Mouse (Mus musculus) common myeloid progenitor, adult 5-6 weeks (primary cell): Measurements from ENCODE around the gene Akap9. TPM values are rescaled to one million over a fixed set of nuclear protein-coding genes. Genes with fewer than 3 reads are reported as not detected.

Source experiments
- ATAC-seq: replicated peaks from 2 replicates; pipeline ENCODE4 v1.8.0; 2016; ENCODE audit warnings: low read depth, mild to moderate bottlenecking, moderate TSS enrichment, inconsistent platforms; ENCODE audit not compliant: poor library complexity, severe bottlenecking
- total RNA-seq: library from RNA; stranded (forward); fragments of 200-1000, 187-1606 nt; gene quantifications from 2 replicates; pipeline ENCODE4 v1.2.3, GENCODE M21; 2017

Gene Akap9
- total RNA-seq, 1 experiment from 2014 or later, result 75.4 TPM

- ATAC-seq, result no peak
Observed at GRCm38 (mm10) chr5:4028486-4029173, 100.8 kb downstream of the Akap9 start.

GRCm38 (mm10) chr5:4031846-4032245 is 104.0 kb downstream of the Akap9 start:
- no peak for ATAC-seq

- ATAC-seq, result no peak
Observed at GRCm38 (mm10) chr5:4036686-4037085, 108.8 kb downstream of the Akap9 start.

DNA sequence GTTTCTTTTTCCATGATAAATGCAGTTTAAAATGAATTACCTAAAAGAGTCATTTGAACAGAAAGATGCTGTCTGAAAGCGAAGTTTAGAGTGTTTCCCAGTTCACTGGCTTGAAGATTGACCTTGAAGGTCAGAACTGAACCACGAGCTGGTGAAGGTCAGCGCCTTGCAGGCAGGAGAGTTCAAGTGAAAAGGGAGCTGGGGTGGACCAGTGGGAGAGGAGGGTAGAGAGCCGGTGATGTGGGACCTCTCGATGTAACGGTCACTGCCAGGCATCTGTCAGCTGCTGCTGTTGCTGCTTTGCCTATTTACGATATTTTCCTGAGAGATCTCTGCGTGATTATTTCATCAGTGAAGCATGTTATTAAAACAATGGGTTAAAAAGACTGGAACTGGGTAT is 111.5 kb downstream of the Akap9 start:
- ATAC-seq, result no peak

GRCm38 (mm10) chr5:4040372-4040771 is 112.5 kb downstream of the Akap9 start:
- ATAC-seq, result peak; percentile 68; the same call in 1 of the 2 replicates

DNA sequence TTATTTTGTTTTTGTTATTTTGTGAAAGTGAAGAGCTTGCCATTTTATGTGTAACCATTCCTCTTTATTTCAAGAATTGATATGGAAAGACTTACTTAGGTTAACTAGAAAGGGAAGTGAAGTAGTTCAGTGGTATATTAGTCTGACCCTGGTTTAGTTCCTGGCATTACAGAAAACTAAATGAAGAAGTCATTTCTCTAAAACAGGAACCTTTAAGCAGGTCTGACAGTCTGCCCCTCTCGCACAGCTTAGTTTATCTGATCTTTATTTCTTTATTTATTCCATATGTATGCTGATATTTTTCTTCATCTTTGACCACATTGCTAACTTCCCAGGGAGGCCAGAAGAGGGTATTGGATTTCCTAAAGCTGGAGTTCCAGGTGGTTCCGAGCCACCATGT is 113.1 kb downstream of the Akap9 start:
- ATAC-seq, result no peak

DNA sequence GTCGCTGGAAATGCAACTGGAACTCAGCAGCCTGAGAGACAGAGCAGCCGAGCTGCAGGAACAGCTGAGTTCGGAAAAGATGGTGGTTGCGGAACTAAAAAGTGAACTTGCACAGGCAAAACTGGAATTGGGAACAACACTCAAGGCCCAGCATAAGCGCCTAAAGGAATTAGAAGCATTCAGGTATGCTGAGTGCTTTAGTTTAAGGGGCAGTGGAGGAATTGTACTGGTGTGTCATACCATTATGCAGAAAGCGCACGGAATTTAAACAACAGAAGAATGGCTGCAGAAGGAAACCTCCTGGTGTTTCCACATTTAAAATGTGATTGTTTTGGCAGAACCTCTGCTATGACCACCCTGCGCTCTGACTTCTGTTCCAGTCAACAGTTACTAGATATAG is 132.5 kb downstream of the Akap9 start:
- ATAC-seq, result no peak

DNA sequence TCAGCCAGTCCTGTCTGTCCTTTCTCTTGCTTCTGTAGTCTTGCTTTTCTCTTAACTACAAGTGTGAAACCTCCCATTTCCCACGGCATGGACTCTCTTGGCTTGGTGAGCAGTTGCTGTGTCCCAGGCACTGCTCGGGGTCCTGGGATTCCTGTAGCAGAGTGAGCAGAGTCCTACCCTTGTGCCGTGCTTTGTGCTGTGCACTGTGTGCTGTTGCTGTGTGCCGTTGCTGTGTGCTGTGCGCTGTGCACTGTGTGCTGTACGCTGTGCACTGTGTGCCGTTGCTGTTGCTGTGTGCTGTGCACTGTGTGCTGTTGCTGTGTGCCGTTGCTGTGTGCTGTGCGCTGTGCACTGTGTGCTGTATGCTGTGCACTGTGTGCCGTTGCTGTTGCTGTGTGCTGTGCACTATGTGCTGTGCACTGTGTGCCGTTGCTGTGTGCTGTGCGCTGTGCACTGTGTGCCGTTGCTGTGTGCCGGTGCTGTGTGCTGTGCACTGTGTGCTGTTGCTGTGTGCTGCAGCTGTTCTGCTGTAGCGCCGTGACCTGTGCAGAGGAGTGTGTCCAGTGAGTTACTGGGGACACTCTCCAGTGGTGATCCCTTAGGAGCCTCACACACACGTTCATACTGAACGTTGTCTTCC is 138.7 kb downstream of the Akap9 start:
- ATAC-seq, result no peak

GRCm38 (mm10) chr5:4067203-4067602 is 139.3 kb downstream of the Akap9 start:
- ATAC-seq, result no peak

DNA sequence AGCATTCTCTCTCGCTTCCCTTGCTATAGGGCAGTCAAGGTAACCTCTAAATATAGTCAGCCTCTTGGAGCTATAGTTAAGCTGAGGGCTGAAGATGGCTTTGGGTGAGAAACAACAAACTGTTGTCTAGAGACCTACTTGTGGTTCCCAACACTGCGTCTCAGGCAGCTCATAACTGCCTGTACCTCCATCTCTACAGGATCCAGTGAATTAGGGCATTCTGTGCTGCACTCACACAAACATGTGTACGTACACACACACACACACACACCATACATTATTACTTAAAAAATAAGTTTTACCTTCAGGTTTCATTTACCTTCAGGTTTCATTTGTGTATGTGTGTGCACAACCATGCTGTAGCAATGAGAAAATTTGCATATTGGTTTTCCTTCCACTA is 151.2 kb downstream of the Akap9 start:
- no peak for ATAC-seq

DNA sequence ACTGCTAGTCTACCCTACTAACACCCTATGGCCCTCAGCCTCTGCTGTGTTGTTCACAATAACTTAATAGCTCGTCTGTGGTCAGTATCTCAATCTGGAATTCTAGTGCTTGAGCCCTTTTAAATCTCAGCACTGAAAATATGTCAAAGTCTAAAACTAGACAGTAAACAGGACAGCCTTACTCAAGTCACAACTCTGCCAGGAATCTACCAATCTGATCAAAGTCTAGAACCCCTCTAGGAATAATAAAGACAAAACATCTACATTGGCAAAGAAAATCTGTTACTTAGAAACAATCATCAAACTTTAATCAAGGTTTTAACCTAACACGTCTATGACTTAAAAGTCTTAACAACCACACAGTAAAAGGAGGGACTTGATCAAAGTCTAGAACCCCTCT is 153.0 kb downstream of the Akap9 start:
- ATAC-seq, result no peak

- ATAC-seq, result 0 out of 2 replicates have a peak, but pooled peaks have one; percentile 56
Observed at GRCm38 (mm10) chr5:4081513-4081912, 153.7 kb downstream of the Akap9 start.

DNA sequence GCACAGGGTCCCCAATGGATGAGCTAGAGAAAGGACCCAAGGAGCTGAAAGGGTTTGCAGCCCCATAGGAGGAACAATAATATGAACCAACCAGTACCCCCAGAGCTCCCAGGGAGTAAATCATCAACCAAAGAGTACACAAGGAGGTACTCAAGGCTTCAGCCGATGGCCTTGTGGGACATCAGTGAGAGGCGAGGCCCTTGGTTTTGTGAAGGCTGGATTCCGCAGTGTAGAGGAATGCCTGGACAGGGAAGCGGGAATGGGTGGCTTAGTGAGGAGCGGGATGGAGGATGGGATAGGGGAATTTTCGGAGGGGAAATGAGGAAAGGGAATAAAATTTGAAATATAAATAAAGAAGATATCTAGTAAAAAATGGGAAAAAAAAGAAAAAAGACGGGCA is 157.1 kb downstream of the Akap9 start:
- ATAC-seq, result no peak

DNA sequence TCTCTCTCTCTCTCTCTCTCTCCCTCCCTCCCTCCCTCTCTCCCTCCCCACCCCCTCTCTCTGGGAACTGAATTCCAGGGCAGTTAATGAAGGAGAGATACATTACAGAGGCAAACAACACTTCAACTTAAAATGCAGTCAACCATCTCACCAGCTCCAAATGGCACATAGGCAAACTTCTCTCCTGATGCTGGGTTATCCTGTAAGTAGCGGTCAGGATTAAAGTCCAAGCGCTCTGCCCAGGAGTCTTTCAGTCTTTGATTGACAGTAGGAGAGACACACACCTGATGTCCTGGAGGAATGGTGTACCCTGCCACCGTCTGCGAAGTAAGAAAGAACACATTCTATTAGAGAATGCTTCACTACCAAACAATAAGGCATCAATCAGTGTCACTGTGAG is 158.5 kb downstream of the Akap9 start:
- ATAC-seq, result no peak

DNA sequence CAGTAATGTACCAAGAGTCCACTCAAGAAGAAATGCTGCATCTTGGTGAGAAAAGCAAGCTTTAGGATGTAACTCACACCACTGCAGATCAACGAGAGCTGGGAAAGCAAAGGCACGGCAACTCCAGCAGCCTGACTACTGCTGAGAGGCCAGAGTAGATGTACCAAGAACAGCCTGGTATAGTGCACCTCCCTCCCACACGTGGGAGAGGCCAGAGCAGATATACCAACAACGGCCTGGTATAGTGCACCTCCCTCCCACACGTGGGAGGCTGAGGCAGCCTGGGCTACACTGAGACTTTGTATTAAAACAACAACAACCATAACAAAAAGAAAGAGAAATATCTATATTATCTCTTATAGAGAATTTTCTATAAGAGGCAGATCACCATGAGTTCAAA is 160.3 kb downstream of the Akap9 start:
- no peak for ATAC-seq

GRCm38 (mm10) chr5:4094471-4094870 is 166.6 kb downstream of the Akap9 start:
- no peak for ATAC-seq

- no peak for ATAC-seq
Observed at GRCm38 (mm10) chr5:4101031-4101430, 173.2 kb downstream of the Akap9 start.

GRCm38 (mm10) chr5:4101770-4102169 is 173.9 kb downstream of the Akap9 start:
- ATAC-seq, result no peak

GRCm38 (mm10) chr5:4103626-4104340 is 175.9 kb downstream of the Akap9 start:
- ATAC-seq, result peak; percentile 23

GRCm38 (mm10) chr5:4104341-4105040 is 176.6 kb downstream of the Akap9 start, which contains the start of gene Cyp51:
TSS of gene Cyp51 (minus strand) at chr5:4104746.
- peak; percentile 96 for ATAC-seq
